Mouse (Mus musculus) adrenal gland, postnatal 25 days (tissue): ENCODE measurements at regions not wholly inside any gene's neighbourhood (a gene's known extent, or its start where the extent isn't known, plus 50 kb on each side); places are given as distances from the start of the nearest gene placed in this dataset.
A peak's percentile ranks its signal among the peaks of the same experiment; 100 is the strongest.

ENCODE experiments used
- DNase-seq: peaks from one replicate; pipeline ENCODE4 v3.0.0; 2021; ENCODE audit warnings: mixed read lengths
- microRNA-seq, 2 experiments: library from miRNA; unstranded; fragments of <30 nt; microRNA quantifications; one replicate each; pipeline ENCODE4 v1.2.0; 2021

- DNase-seq: no peak
Observed at GRCm38 (mm10) chr2:94590494-94590893, 152.6 kb upstream of the Api5 start.

GRCm38 (mm10) chr2:94587255-94587654 lies 149.3 kb upstream of the Api5 start:
- DNase-seq: no peak

- DNase-seq: no peak
Observed at GRCm38 (mm10) chr2:94571646-94572045, 133.7 kb upstream of the Api5 start.

GRCm38 (mm10) chr2:94541230-94541905 lies 103.4 kb upstream of the Api5 start:
- no peak for DNase-seq

GRCm38 (mm10) chr2:94536631-94537030 lies 98.7 kb upstream of the Api5 start:
- DNase-seq: no peak

GRCm38 (mm10) chr2:94531175-94531574 lies 93.2 kb upstream of the Api5 start:
- DNase-seq: no peak

GRCm38 (mm10) chr2:94524536-94524935 lies 86.6 kb upstream of the Api5 start:
- DNase-seq: peak; percentile 66

- DNase-seq: no peak
Observed at GRCm38 (mm10) chr2:94516866-94517265, 78.9 kb upstream of the Api5 start.

GRCm38 (mm10) chr2:94512027-94512426 lies 74.1 kb upstream of the Api5 start:
- DNase-seq: no peak

GRCm38 (mm10) chr2:94500649-94501048 lies 62.7 kb upstream of the Api5 start:
- DNase-seq: no peak

- no peak for DNase-seq
Observed at GRCm38 (mm10) chr2:94498516-94498915, 60.6 kb upstream of the Api5 start.

Small RNAs in the stretch of these regions (microRNA-seq; reads per million reads assigned to microRNA genes)
- 0 reads per million in 2 experiments for gene Gm44461
